Mouse (Mus musculus) neural tube, embryonic 11.5 days (tissue): ENCODE data around the gene Rab11fip3. TPM values are rescaled to one million over a fixed set of nuclear protein-coding genes. Genes with fewer than 3 reads are reported as not detected.

ENCODE experiments used
- ATAC-seq: fragments of 200-750 bp; cut with Nextera tagmentation; 2 replicates; pipeline ENCODE4 v1.8.0; 2017; ENCODE audit warnings: moderate number of reproducible peaks, mild to moderate bottlenecking, moderate TSS enrichment, moderate library complexity; ENCODE audit not compliant: insufficient read depth, low FRiP score, low TSS enrichment
- DNase-seq: peaks from one replicate; pipeline ENCODE4 v3.0.0-alpha.2; 2015; ENCODE audit warnings: low spot score
- H3K27ac ChIP-seq: fragments of 300-500 bp; sonication (generic); 2 replicates; pipeline ENCODE4 v1.5.1; 2014; ENCODE audit warnings: low read depth, mild to moderate bottlenecking, low read length
- H3K27me3 ChIP-seq: fragments of 300-500 bp; sonication (generic); 2 replicates; pipeline ENCODE4 v1.6.1; 2014; ENCODE audit warnings: mild to moderate bottlenecking, low read length, mixed read lengths; ENCODE audit not compliant: control insufficient read depth, insufficient read depth
- H3K36me3 ChIP-seq: fragments of 300-500 bp; sonication (generic); 2 replicates; pipeline ENCODE4 v1.6.1; 2014; ENCODE audit warnings: mild to moderate bottlenecking, low read length, moderate library complexity, mixed read lengths; ENCODE audit not compliant: control insufficient read depth, insufficient read depth
- H3K4me1 ChIP-seq: fragments of 300-500 bp; sonication (generic); 2 replicates; pipeline ENCODE4 v1.6.1; 2014; ENCODE audit warnings: low read length, mixed read lengths; ENCODE audit not compliant: control insufficient read depth, insufficient read depth
- H3K4me2 ChIP-seq: fragments of 300-500 bp; sonication (generic); 2 replicates; pipeline ENCODE4 v1.6.1; 2014; ENCODE audit warnings: low read depth, mild to moderate bottlenecking, moderate library complexity
- H3K4me3 ChIP-seq: fragments of 300-500 bp; sonication (generic); 2 replicates; pipeline ENCODE4 v1.5.1; 2014; ENCODE audit warnings: low read depth, low read length
- H3K9ac ChIP-seq: fragments of 300-500 bp; sonication (generic); 2 replicates; pipeline ENCODE4 v1.6.1; 2014; ENCODE audit warnings: mild to moderate bottlenecking, low read length
- H3K9me3 ChIP-seq: fragments of 300-500 bp; sonication (generic); 2 replicates; pipeline ENCODE4 v1.6.1; 2016; ENCODE audit warnings: low read length; ENCODE audit not compliant: control insufficient read depth
- WGBS: fragments of 180-500 bp; shearing (Covaris S2); extraction: QIAGEN DNeasy Blood & Tissue Kit; methylation state at CpG from one replicate; pipeline ENCODE4 v1.1.7; 2014; 5-methylcytosine and 5-hydroxymethylcytosine counted together
- polyA plus RNA-seq: library from polyadenylated mRNA; unstranded; fragments of >200 nt; fragmentation: Nextera tagmentation; extraction: Ambion mirVana; gene quantifications from 2 replicates; pipeline ENCODE4 v1.2.1, GENCODE M21; 2014

The Rab11fip3 gene
- polyA plus RNA-seq, 1 experiment from 2014 or later = 24.8 TPM

GRCm38 (mm10) chr17:26095121-26095740 lies 25.9 kb upstream of the Rab11fip3 start, which contains the start of gene Nme4:
Gene Nme4, minus strand, starts transcription at chr17:26095602.
- H3K4me1 ChIP-seq = peaks cover 3% of the 10 kb centered on the region; the same call in 1 of the 2 replicates
- H3K9ac ChIP-seq = peak within 1 kb of the TSS; percentile 89
- peak within 1 kb of the TSS; percentile 59 for H3K4me3 ChIP-seq
- peak within 1 kb of the TSS; percentile 75 for H3K27ac ChIP-seq
- H3K9me3 ChIP-seq = no peaks in the 10 kb centered on the region
- DNase-seq (peak; percentile 75), ATAC-seq (peak; percentile 48)
- WGBS = 4% methylated on average over 47 of the region's 47 CpGs
- peak within 1 kb of the TSS; percentile 83 for H3K4me2 ChIP-seq
- peaks cover 2% of the 10 kb centered on the region; the same call in 1 of the 2 replicates for H3K36me3 ChIP-seq
- no peaks in the 10 kb centered on the region for H3K27me3 ChIP-seq

- H3K4me3 ChIP-seq = peak overlapping the region; percentile 59
- peak overlapping the region; percentile 75; the same call in 1 of the 2 replicates for H3K27ac ChIP-seq
- WGBS = 23% methylated on average over 9 of the region's 9 CpGs
- H3K27me3 ChIP-seq = no peaks in the 10 kb centered on the region
- no peaks in the 10 kb centered on the region for H3K9me3 ChIP-seq
- no peak for ATAC-seq
- H3K4me2 ChIP-seq = peak overlapping the region; percentile 83
- peaks cover 3% of the 10 kb centered on the region; the same call in 1 of the 2 replicates for H3K4me1 ChIP-seq
- peaks cover 2% of the 10 kb centered on the region; the same call in 1 of the 2 replicates for H3K36me3 ChIP-seq
- no peak for DNase-seq
- peak overlapping the region; percentile 89 for H3K9ac ChIP-seq
Observed at GRCm38 (mm10) chr17:26094531-26095110, 25.3 kb upstream of the Rab11fip3 start.

- peak within 1 kb of the TSS; percentile 72 for H3K9ac ChIP-seq
- DNase-seq (peak; percentile 88), ATAC-seq (0 out of 2 replicates have a peak, but pooled peaks have one; percentile 50)
- H3K9me3 ChIP-seq = no peaks in the 10 kb centered on the region
- no peaks in the 10 kb centered on the region for H3K27me3 ChIP-seq
- 0 out of 2 replicates have a peak within 1 kb of the TSS, but pooled peaks have one; percentile 34 for H3K27ac ChIP-seq
- peak within 1 kb of the TSS; percentile 51 for H3K4me3 ChIP-seq
- peaks cover 2% of the 10 kb centered on the region; the same call in 1 of the 2 replicates for H3K36me3 ChIP-seq
- peak within 1 kb of the TSS; percentile 83 for H3K4me2 ChIP-seq
- 3% methylated on average over 32 of the region's 32 CpGs for WGBS
- H3K4me1 ChIP-seq = peaks cover 3% of the 10 kb centered on the region; the same call in 1 of the 2 replicates
Observed at GRCm38 (mm10) chr17:26089905-26090632, 20.7 kb upstream of the Rab11fip3 start, which contains the start of gene Decr2. Gene Decr2, minus strand, starts transcription at chr17:26090337.

GRCm38 (mm10) chr17:26087059-26087564 lies 17.8 kb upstream of the Rab11fip3 start:
- H3K4me2 ChIP-seq = no peak overlapping the region
- peaks cover under 1% of the 10 kb centered on the region; the same call in 1 of the 2 replicates for H3K36me3 ChIP-seq
- DNase-seq = no peak
- no peaks in the 10 kb centered on the region for H3K9me3 ChIP-seq
- H3K27me3 ChIP-seq = no peaks in the 10 kb centered on the region
- H3K4me1 ChIP-seq = no peaks in the 10 kb centered on the region
- no peak overlapping the region for H3K27ac ChIP-seq
- H3K9ac ChIP-seq = no peak overlapping the region
- WGBS = 93% methylated on average over 9 of the region's 9 CpGs
- no peak overlapping the region for H3K4me3 ChIP-seq
- no peak for ATAC-seq

GRCm38 (mm10) chr17:26080867-26081266 lies 11.5 kb upstream of the Rab11fip3 start:
- no peak overlapping the region for H3K4me2 ChIP-seq
- H3K27ac ChIP-seq = no peak overlapping the region
- DNase-seq (no peak), ATAC-seq (no peak)
- H3K4me3 ChIP-seq = no peak overlapping the region
- WGBS = 44% methylated on average over 2 of the region's 2 CpGs
- no peaks in the 10 kb centered on the region for H3K4me1 ChIP-seq
- H3K27me3 ChIP-seq = no peaks in the 10 kb centered on the region
- no peaks in the 10 kb centered on the region for H3K9me3 ChIP-seq
- no peaks in the 10 kb centered on the region for H3K36me3 ChIP-seq
- H3K9ac ChIP-seq = no peak overlapping the region

GRCm38 (mm10) chr17:26078851-26079250 lies 9.5 kb upstream of the Rab11fip3 start:
- DNase-seq = no peak
- H3K9me3 ChIP-seq = no peaks in the 10 kb centered on the region
- H3K4me3 ChIP-seq = no peak overlapping the region
- no peaks in the 10 kb centered on the region for H3K36me3 ChIP-seq
- H3K4me2 ChIP-seq = no peak overlapping the region
- WGBS = 78% methylated on average over 2 of the region's 2 CpGs
- no peaks in the 10 kb centered on the region for H3K4me1 ChIP-seq
- ATAC-seq = no peak
- H3K9ac ChIP-seq = no peak overlapping the region
- no peak overlapping the region for H3K27ac ChIP-seq
- no peaks in the 10 kb centered on the region for H3K27me3 ChIP-seq

GRCm38 (mm10) chr17:26075246-26075645 lies 5.9 kb upstream of the Rab11fip3 start:
- ATAC-seq (no peak), DNase-seq (no peak)
- no peak overlapping the region for H3K9ac ChIP-seq
- no peak overlapping the region for H3K4me2 ChIP-seq
- no peak overlapping the region for H3K27ac ChIP-seq
- H3K36me3 ChIP-seq = no peaks in the 10 kb centered on the region
- no peak overlapping the region for H3K4me3 ChIP-seq
- 66% methylated on average over 3 of the region's 3 CpGs for WGBS
- no peaks in the 10 kb centered on the region for H3K4me1 ChIP-seq
- no peaks in the 10 kb centered on the region for H3K27me3 ChIP-seq
- H3K9me3 ChIP-seq = no peaks in the 10 kb centered on the region

GRCm38 (mm10) chr17:26070136-26070535 lies 781 bp upstream of the Rab11fip3 start:
- 42% methylated on average over 6 of the region's 6 CpGs for WGBS
- Histone ChIP-seq H3K36me3 (no peaks in the 10 kb centered on the region), H3K4me3 (peak overlapping the region; percentile 66; the same call in 1 of the 2 replicates), H3K4me1 (peaks cover 22% of the 10 kb centered on the region), H3K27ac (no peak overlapping the region), H3K27me3 (no peaks in the 10 kb centered on the region), H3K9ac (no peak overlapping the region; the same call in 1 of the 2 replicates), H3K4me2 (peak overlapping the region; percentile 99), H3K9me3 (no peaks in the 10 kb centered on the region)
- no peak for DNase-seq
- ATAC-seq = no peak
